Mouse (Mus musculus) stomach, postnatal 0 days (tissue): Measurements from ENCODE around the gene Zer1.

ENCODE experiments used
- CTCF ChIP-seq: IDR thresholded peaks from 2 replicates; pipeline ENCODE4 v1.5.1; 2016; ENCODE audit warnings: antibody characterized with exemption, low read depth, mild to moderate bottlenecking, moderate library complexity
- EP300 ChIP-seq: optimal IDR thresholded peaks from 2 replicates; pipeline ENCODE3; 2016; ENCODE audit warnings: antibody characterized with exemption

DNA sequence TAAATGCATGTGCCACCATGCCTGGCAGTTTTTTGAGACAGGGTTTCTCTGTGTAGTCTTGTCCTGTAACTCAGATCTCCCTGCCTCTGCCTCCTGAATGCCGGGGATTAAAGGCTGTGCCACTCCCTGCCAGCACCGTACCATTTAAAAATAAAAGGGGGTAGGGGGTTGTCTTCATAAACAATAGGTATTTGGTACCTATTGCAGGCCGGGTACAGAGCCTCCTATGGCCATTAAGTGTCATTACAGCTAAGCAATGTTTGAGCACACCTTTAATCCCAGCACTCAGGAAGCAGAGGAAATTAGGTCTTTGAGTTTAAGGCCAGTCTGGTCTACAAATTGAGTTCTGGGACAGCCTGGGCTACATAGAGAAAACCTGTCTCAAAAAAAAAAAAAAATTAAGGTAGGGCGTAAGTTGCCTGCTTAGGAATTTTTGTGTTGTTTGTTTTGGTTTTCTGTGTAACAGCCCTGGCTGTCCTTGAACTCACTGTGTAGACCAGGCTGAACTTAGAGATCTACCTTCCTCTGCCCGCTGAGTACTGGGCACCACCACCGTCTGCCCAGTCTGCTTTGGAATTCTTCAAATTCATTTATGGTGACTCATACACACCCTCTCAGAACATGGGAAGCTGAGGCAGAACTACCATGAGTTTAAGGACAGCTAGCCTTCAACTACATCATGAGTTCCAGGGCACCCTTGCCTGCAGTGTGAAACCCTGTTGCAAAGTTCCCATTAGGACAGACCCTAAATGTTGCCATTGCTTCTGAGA, 72.2 kb downstream of the Zer1 start:
- TF ChIP-seq CTCF (peak; percentile 68), EP300 (no peak)
